Mouse (Mus musculus) c-Kit-negative CD71-positive TER-119-positive erythroid progenitor cells, embryonic 14.5 days (primary cell): ENCODE results near the gene Eloa.
A peak's percentile ranks its signal among the peaks of the same experiment; 100 is the strongest.

Experiments
- DNase-seq: peaks from one replicate; pipeline ENCODE4 v3.0.0-alpha.2; 2013; ENCODE audit warnings: low read depth, low spot score

The Eloa gene

GRCm38 (mm10) chr4:135955886-135956285 is 65.7 kb downstream of the Eloa start:
- no peak for DNase-seq

GRCm38 (mm10) chr4:135954241-135954640 is 67.3 kb downstream of the Eloa start:
- peak; percentile 76 for DNase-seq
